Mouse (Mus musculus): ENCODE data around the gene Cnr2. TPM values are rescaled to one million over a fixed set of nuclear protein-coding genes. Genes with fewer than 3 reads are reported as not detected.
A peak's percentile ranks its signal among the peaks of the same experiment; 100 is the strongest.
"Not testable (repeated sequence)": the region's sequence is repeated elsewhere in the genome, so short reads cannot be mapped to it uniquely, and the experiment has no call there.

The Cnr2 gene
- polyA plus RNA-seq, 1 experiment from 2014 or later, result 0.06 TPM

- peaks cover 14% of the 10 kb centered on the region; the same call in 1 of the 2 replicates for H3K36me3 ChIP-seq (ENCODE audit: control insufficient read depth, insufficient read depth, low read length)
- 95% methylated on average over 8 of the region's 8 CpGs for WGBS
These were observed 35.0 kb downstream of the Cnr2 start for GRCm38 (mm10) chr4:135930239-135930638.

GRCm38 (mm10) chr4:135931832-135932231, 36.6 kb downstream of the Cnr2 start:
- H3K4me3 ChIP-seq (ENCODE audit: low read depth, low read length), result no peak overlapping the region
- no peak overlapping the region for H3K4me2 ChIP-seq (ENCODE audit: low read length)
- peaks cover 8% of the 10 kb centered on the region; the same call in 1 of the 2 replicates for H3K36me3 ChIP-seq (ENCODE audit: control insufficient read depth, insufficient read depth, low read length)
- H3K9ac ChIP-seq (ENCODE audit: low read depth, low read length), result no peak overlapping the region
- no peak overlapping the region for H3K27ac ChIP-seq (ENCODE audit: low read length)
- H3K9me3 ChIP-seq (replicated peaks; ENCODE audit: control insufficient read depth, low read length, poor library complexity, severe bottlenecking), result no peaks in the 10 kb centered on the region
- no peak for ATAC-seq
- H3K27me3 ChIP-seq (ENCODE audit: control insufficient read depth, insufficient read depth, low read depth, low read length), result no peaks in the 10 kb centered on the region
- 65% methylated on average over 5 of the region's 5 CpGs for WGBS
- H3K4me1 ChIP-seq (ENCODE audit: control insufficient read depth, insufficient read depth, low read length), result no peaks in the 10 kb centered on the region

More at GRCm38 (mm10) chr4:135930239-135930638, 35.0 kb downstream of the Cnr2 start:
- Histone ChIP-seq H3K4me1 (ENCODE audit: control insufficient read depth, insufficient read depth, low read length) (no peaks in the 10 kb centered on the region), H3K27me3 (ENCODE audit: control insufficient read depth, insufficient read depth, low read depth, low read length) (no peaks in the 10 kb centered on the region), H3K4me2 (ENCODE audit: low read length) (no peak overlapping the region), H3K9me3 (replicated peaks; ENCODE audit: control insufficient read depth, low read length, poor library complexity, severe bottlenecking) (no peaks in the 10 kb centered on the region), H3K9ac (ENCODE audit: low read depth, low read length) (no peak overlapping the region), H3K4me3 (ENCODE audit: low read depth, low read length) (no peak overlapping the region), H3K27ac (ENCODE audit: low read length) (no peak overlapping the region)
- ATAC-seq, result no peak

- WGBS, result 51% methylated on average over 12 of the region's 12 CpGs
- Histone ChIP-seq H3K36me3 (ENCODE audit: control insufficient read depth, insufficient read depth, low read length) (peaks cover 16% of the 10 kb centered on the region; the same call in 1 of the 2 replicates), H3K9me3 (replicated peaks; ENCODE audit: control insufficient read depth, low read length, poor library complexity, severe bottlenecking) (no peaks in the 10 kb centered on the region), H3K27me3 (ENCODE audit: control insufficient read depth, insufficient read depth, low read depth, low read length) (no peaks in the 10 kb centered on the region), H3K4me1 (ENCODE audit: control insufficient read depth, insufficient read depth, low read length) (no peaks in the 10 kb centered on the region), H3K27ac (ENCODE audit: low read length) (no peak overlapping the region), H3K9ac (ENCODE audit: low read depth, low read length) (no peak overlapping the region), H3K4me2 (ENCODE audit: low read length) (no peak overlapping the region), H3K4me3 (ENCODE audit: low read depth, low read length) (no peak overlapping the region)
- no peak for ATAC-seq
These were observed 39.7 kb downstream of the Cnr2 start for GRCm38 (mm10) chr4:135934708-135935500.

DNA sequence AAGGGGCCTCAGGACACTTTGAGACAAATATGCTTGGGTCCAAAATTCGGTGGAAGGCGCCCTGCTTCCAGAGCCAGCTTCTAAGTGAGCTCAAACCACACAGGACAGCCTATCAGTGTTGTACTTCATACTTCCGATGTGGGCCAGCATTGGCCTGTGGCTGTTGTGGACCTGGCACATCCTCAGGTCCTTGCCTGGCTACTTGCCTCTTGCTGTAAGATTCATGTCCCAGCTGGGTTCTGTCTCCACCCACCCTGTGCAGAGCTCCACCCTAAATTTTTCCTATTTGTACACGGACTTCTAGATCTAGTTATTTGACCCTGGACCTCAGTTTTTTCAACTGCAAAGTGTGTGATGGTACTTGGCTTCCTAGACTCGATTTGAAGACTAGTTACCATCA, 40.3 kb downstream of the Cnr2 start:
- WGBS, result 69% methylated on average over 5 of the region's 5 CpGs
- Histone ChIP-seq H3K9ac (ENCODE audit: low read depth, low read length) (no peak overlapping the region), H3K4me2 (ENCODE audit: low read length) (no peak overlapping the region), H3K4me1 (ENCODE audit: control insufficient read depth, insufficient read depth, low read length) (no peaks in the 10 kb centered on the region), H3K27me3 (ENCODE audit: control insufficient read depth, insufficient read depth, low read depth, low read length) (no peaks in the 10 kb centered on the region), H3K36me3 (ENCODE audit: control insufficient read depth, insufficient read depth, low read length) (peaks cover 17% of the 10 kb centered on the region), H3K4me3 (ENCODE audit: low read depth, low read length) (no peak overlapping the region), H3K9me3 (replicated peaks; ENCODE audit: control insufficient read depth, low read length, poor library complexity, severe bottlenecking) (no peaks in the 10 kb centered on the region), H3K27ac (ENCODE audit: low read length) (no peak overlapping the region)
- no peak for ATAC-seq

DNA sequence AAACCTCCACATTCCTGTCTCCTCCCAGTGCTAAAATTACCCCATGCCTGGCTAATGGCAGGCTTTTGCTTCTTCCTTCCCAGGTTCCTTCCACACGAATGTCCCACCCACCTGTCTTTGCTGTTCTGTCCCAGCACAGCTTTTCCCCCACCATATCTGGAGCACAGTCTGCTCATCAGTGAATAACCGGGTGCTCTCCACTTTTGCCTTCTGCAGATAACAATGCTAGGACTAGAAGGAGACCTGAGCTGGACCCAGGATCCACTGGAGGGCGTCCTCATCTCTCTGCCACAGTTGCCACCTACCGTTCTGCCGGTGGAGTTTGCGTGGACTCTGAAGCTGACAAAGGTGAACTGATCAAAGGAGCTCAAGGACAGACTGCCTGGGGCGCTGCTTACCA, 43.7 kb downstream of the Cnr2 start:
- Histone ChIP-seq H3K9me3 (replicated peaks; ENCODE audit: control insufficient read depth, low read length, poor library complexity, severe bottlenecking) (no peaks in the 10 kb centered on the region; the same call in 1 of the 2 replicates), H3K4me1 (ENCODE audit: control insufficient read depth, insufficient read depth, low read length) (no peaks in the 10 kb centered on the region), H3K9ac (ENCODE audit: low read depth, low read length) (no peak overlapping the region), H3K27ac (ENCODE audit: low read length) (no peak overlapping the region), H3K27me3 (ENCODE audit: control insufficient read depth, insufficient read depth, low read depth, low read length) (no peaks in the 10 kb centered on the region), H3K36me3 (ENCODE audit: control insufficient read depth, insufficient read depth, low read length) (peaks cover 20% of the 10 kb centered on the region), H3K4me2 (ENCODE audit: low read length) (no peak overlapping the region), H3K4me3 (ENCODE audit: low read depth, low read length) (no peak overlapping the region)
- no peak for ATAC-seq
- WGBS, result 86% methylated on average over 7 of the region's 7 CpGs

GRCm38 (mm10) chr4:135941026-135941425, 45.8 kb downstream of the Cnr2 start:
- H3K27me3 ChIP-seq (ENCODE audit: control insufficient read depth, insufficient read depth, low read depth, low read length); H3K9me3 ChIP-seq (replicated peaks; ENCODE audit: control insufficient read depth, low read length, poor library complexity, severe bottlenecking); H3K27ac ChIP-seq (ENCODE audit: low read length); H3K9ac ChIP-seq (ENCODE audit: low read depth, low read length); ATAC-seq; H3K4me1 ChIP-seq (ENCODE audit: control insufficient read depth, insufficient read depth, low read length); H3K4me3 ChIP-seq (ENCODE audit: low read depth, low read length); H3K4me2 ChIP-seq (ENCODE audit: low read length): not testable (repeated sequence)
- peaks cover 15% of the 10 kb centered on the region for H3K36me3 ChIP-seq (ENCODE audit: control insufficient read depth, insufficient read depth, low read length)
- 85% methylated on average over 8 of the region's 8 CpGs for WGBS

DNA sequence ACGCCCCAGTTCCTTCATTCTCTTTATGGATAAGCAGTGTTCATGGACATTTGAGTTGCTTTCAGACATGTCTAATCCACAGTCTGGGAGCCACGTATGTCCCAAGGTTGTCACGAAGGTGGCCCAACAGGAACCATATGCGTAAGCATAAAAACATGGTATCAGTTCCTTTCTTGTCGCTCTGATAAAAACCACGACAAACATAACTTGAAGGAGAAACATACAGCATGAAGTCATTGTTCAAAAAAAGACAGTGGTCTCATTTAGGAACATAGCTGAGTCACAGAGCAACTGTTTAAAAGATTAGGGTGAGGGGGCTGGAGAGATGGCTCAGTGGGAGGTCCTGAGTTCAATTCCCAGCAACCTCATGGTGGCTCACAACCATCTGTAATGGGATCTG, 47.0 kb downstream of the Cnr2 start:
- no peaks in the 10 kb centered on the region for H3K27me3 ChIP-seq (ENCODE audit: control insufficient read depth, insufficient read depth, low read depth, low read length)
- H3K36me3 ChIP-seq (ENCODE audit: control insufficient read depth, insufficient read depth, low read length), result peaks cover 15% of the 10 kb centered on the region
- no peak overlapping the region for H3K27ac ChIP-seq (ENCODE audit: low read length)
- H3K4me1 ChIP-seq (ENCODE audit: control insufficient read depth, insufficient read depth, low read length), result peaks cover 5% of the 10 kb centered on the region; the same call in 1 of the 2 replicates
- no peak overlapping the region for H3K4me3 ChIP-seq (ENCODE audit: low read depth, low read length)
- WGBS, result 89% methylated on average over 6 of the region's 6 CpGs
- no peak overlapping the region for H3K9ac ChIP-seq (ENCODE audit: low read depth, low read length)
- no peak overlapping the region for H3K4me2 ChIP-seq (ENCODE audit: low read length)
- ATAC-seq, result no peak
- no peaks in the 10 kb centered on the region; the same call in 1 of the 2 replicates for H3K9me3 ChIP-seq (replicated peaks; ENCODE audit: control insufficient read depth, low read length, poor library complexity, severe bottlenecking)

DNA sequence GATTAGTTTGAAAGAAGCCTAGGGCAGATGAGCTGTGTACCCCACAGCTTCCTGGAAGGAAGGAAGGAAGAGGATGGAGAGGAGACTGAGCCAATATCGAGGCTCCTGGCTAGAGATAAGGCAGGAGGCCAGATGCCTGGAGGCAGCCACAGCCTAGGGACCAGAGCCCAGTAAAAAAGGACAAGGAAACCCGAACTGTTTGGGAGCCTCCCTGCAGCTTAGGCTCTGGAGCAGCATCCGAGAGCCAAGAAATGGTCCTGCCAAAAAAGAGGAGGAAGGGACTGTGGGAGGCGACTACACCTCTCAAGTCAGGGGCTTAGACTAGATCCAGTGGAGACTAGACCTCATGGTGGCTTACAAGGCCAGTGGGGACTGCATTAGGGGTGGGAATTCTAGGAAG, 48.2 kb downstream of the Cnr2 start:
- WGBS, result 67% methylated on average over 4 of the region's 4 CpGs
- H3K36me3 ChIP-seq (ENCODE audit: control insufficient read depth, insufficient read depth, low read length), result peaks cover 15% of the 10 kb centered on the region
- no peaks in the 10 kb centered on the region for H3K27me3 ChIP-seq (ENCODE audit: control insufficient read depth, insufficient read depth, low read depth, low read length)
- H3K4me1 ChIP-seq (ENCODE audit: control insufficient read depth, insufficient read depth, low read length), result peaks cover 12% of the 10 kb centered on the region
- no peaks in the 10 kb centered on the region; the same call in 1 of the 2 replicates for H3K9me3 ChIP-seq (replicated peaks; ENCODE audit: control insufficient read depth, low read length, poor library complexity, severe bottlenecking)
- H3K27ac ChIP-seq (ENCODE audit: low read length), result no peak overlapping the region
- no peak overlapping the region for H3K9ac ChIP-seq (ENCODE audit: low read depth, low read length)
- no peak overlapping the region for H3K4me3 ChIP-seq (ENCODE audit: low read depth, low read length)
- ATAC-seq, result no peak
- no peak overlapping the region for H3K4me2 ChIP-seq (ENCODE audit: low read length)

GRCm38 (mm10) chr4:135945706-135946105, 50.5 kb downstream of the Cnr2 start:
- H3K9me3 ChIP-seq (replicated peaks; ENCODE audit: control insufficient read depth, low read length, poor library complexity, severe bottlenecking), result no peaks in the 10 kb centered on the region; the same call in 1 of the 2 replicates
- H3K9ac ChIP-seq (ENCODE audit: low read depth, low read length), result peak overlapping the region; percentile 73
- peaks cover 16% of the 10 kb centered on the region for H3K4me1 ChIP-seq (ENCODE audit: control insufficient read depth, insufficient read depth, low read length)
- H3K27me3 ChIP-seq (ENCODE audit: control insufficient read depth, insufficient read depth, low read depth, low read length), result no peaks in the 10 kb centered on the region
- H3K4me3 ChIP-seq (ENCODE audit: low read depth, low read length), result peak overlapping the region; percentile 65
- H3K4me2 ChIP-seq (ENCODE audit: low read length), result peak overlapping the region; percentile 87
- 79% methylated on average over 10 of the region's 10 CpGs for WGBS
- ATAC-seq, result peak; percentile 59
- peaks cover 5% of the 10 kb centered on the region for H3K36me3 ChIP-seq (ENCODE audit: control insufficient read depth, insufficient read depth, low read length)
- peak overlapping the region; percentile 72 for H3K27ac ChIP-seq (ENCODE audit: low read length)

All from midbrain, embryonic 16.5 days (tissue).